Mouse (Mus musculus): ENCODE measurements at regions not wholly inside any gene's neighbourhood (a gene's known extent, or its start where the extent isn't known, plus 50 kb on each side); places are given as distances from the start of the nearest gene placed in this dataset.

- Histone ChIP-seq H3K4me2 (replicated peaks) (no peak overlapping the region), H3K27me3 (replicated peaks) (no peaks in the 10 kb centered on the region), H3K4me3 (replicated peaks) (no peak overlapping the region), H3K9ac (no peak overlapping the region), H3K4me1 (replicated peaks) (peaks cover 8% of the 10 kb centered on the region; the same call in 1 of the 2 replicates), H3K36me3 (no peaks in the 10 kb centered on the region), H3K9me3 (no peaks in the 10 kb centered on the region), H3K27ac (no peak overlapping the region)
- ATAC-seq = peak; percentile 36; the same call in 1 of the 2 replicates
- WGBS = 50% methylated on average over 4 of the region's 4 CpGs
These were observed 59.3 kb upstream of the Runx3 start for GRCm38 (mm10) chr4:135061030-135061743.

DNA sequence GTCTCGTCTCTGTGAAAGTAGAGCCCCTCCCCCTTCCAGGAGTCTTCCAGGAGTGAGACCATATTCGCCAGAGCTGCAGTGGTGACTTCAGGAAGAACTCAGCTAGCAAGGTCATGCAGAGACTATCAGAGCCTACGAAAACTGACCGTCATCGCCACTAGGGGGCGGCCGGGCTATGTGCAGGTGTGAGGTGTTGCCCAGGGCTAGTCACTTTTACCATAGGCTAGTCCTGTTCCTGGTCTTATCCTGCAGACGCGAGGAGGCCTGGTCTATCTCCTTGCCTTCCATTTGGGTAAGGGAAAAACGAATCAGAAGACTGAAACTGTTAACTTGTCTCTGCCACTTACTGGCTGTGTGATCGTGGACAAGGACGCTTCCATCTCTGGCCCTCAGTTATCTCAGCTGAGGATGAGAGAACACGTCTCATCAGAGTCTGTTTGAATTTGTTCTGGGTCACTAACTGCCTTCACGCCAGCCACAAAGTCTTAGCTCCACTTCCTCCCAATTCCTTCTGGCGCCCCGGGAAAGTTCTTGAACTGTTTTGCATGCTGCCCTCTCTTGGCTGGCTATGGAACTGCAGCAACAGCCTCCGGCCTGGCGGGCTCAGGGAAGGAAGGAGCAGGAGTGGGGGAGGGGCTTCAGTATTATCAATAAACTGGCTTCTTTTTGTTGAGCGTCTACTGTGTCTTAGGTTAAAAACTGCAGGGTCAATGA, 53.5 kb upstream of the Runx3 start:
- H3K27me3 ChIP-seq (replicated peaks) = no peaks in the 10 kb centered on the region
- H3K9ac ChIP-seq = no peak overlapping the region
- no peak overlapping the region for H3K27ac ChIP-seq
- peak overlapping the region; percentile 43 for H3K4me2 ChIP-seq (replicated peaks)
- 9% methylated on average over 19 of the region's 19 CpGs for WGBS
- no peaks in the 10 kb centered on the region for H3K36me3 ChIP-seq
- peak overlapping the region; percentile 7; the same call in 1 of the 2 replicates for H3K4me3 ChIP-seq (replicated peaks)
- no peaks in the 10 kb centered on the region for H3K9me3 ChIP-seq
- 0 out of 2 replicates have a peak, but pooled peaks cover 2% of the 10 kb centered on the region for H3K4me1 ChIP-seq (replicated peaks)
- peak; percentile 88 for ATAC-seq

- Histone ChIP-seq H3K27ac (no peak overlapping the region), H3K4me3 (replicated peaks) (no peak overlapping the region), H3K4me1 (replicated peaks) (0 out of 2 replicates have a peak, but pooled peaks cover 2% of the 10 kb centered on the region), H3K4me2 (replicated peaks) (no peak overlapping the region), H3K9me3 (no peaks in the 10 kb centered on the region), H3K9ac (no peak overlapping the region), H3K27me3 (replicated peaks) (no peaks in the 10 kb centered on the region), H3K36me3 (no peaks in the 10 kb centered on the region)
- 75% methylated on average over 7 of the region's 7 CpGs for WGBS
- ATAC-seq = no peak
These were observed 52.6 kb upstream of the Runx3 start for GRCm38 (mm10) chr4:135067805-135068204.

GRCm38 (mm10) chr4:135069818-135070217, 50.6 kb upstream of the Runx3 start:
- 66% methylated on average over 18 of the region's 18 CpGs for WGBS
- no peaks in the 10 kb centered on the region for H3K9me3 ChIP-seq
- ATAC-seq = no peak

More at GRCm38 (mm10) chr4:135069818-135070217, 50.6 kb upstream of the Runx3 start:
- Histone ChIP-seq H3K27ac (no peak overlapping the region), H3K36me3 (no peaks in the 10 kb centered on the region), H3K27me3 (replicated peaks) (no peaks in the 10 kb centered on the region), H3K4me3 (replicated peaks) (no peak overlapping the region), H3K4me1 (replicated peaks) (0 out of 2 replicates have a peak, but pooled peaks cover 2% of the 10 kb centered on the region), H3K4me2 (replicated peaks) (no peak overlapping the region), H3K9ac (no peak overlapping the region)

Data from intestine, embryonic 15.5 days (tissue).